Mouse (Mus musculus): ENCODE measurements around the gene Cfd.

- TF ChIP-seq CTCF (IDR thresholded peaks at IDR 0.05; ENCODE audit: extremely low read depth, insufficient read length, insufficient replicate concordance, low read depth, low read length), result no peak
- no peak for TF ChIP-seq POLR2A (IDR thresholded peaks at IDR 0.05; ENCODE audit: low read depth, low read length)
Observed at GRCm38 (mm10) chr10:79900951-79901410, 10.3 kb downstream of the Cfd start.

All from small intestine, adult 2 months (tissue).